Mouse (Mus musculus) embryonic stem cell, embryonic (primary cell): ENCODE results near the gene Mmp15.
"Not testable (repeated sequence)": the region's sequence is repeated elsewhere in the genome, so short reads cannot be mapped to it uniquely, and the experiment has no call there.

Experiments
- CTCF ChIA-PET, 4 experiments: fragments of 300-600 bp in 2 of 4; fragments of 350-600 bp in 2 of 4; sonication (Branson Sonifier 250); formaldehyde crosslinking; loops; one replicate each; lab custom pipeline; 2022; ENCODE audit warnings: inconsistent platforms in 2 of 4; lab: Charles Lee
- POLR2A ChIA-PET, 4 experiments: fragments of 300-600 bp in 2 of 4; fragments of 350-600 bp in 2 of 4; sonication (Branson Sonifier 250); formaldehyde crosslinking; loops; one replicate each; lab custom pipeline; 2022; ENCODE audit warnings: antibody characterized with exemption in 4 of 4, inconsistent platforms in 1 of 4; lab: Charles Lee

Mmp15 gene

GRCm38 (mm10) chr8:95354606-95355005, 2.5 kb downstream of the Mmp15 start:
- POLR2A ChIA-PET = interaction anchor here in 3 of 4 experiments (0.7 to 4.1 kb wide), 6 partner anchors 12 to 134 kb away, joined by 3 to 46 read pairs (median 13); partner anchors contain the start of genes Usb1 (in 1 of the 3) and Zfp319 (in 1 of the 3)
- CTCF ChIA-PET = interaction anchor here in 1 of 4 experiments (0.6 to 1.2 kb wide), 2 partner anchors 76 to 152 kb away, joined by 3 to 4 read pairs; no protein-coding TSS in a partner anchor

GRCm38 (mm10) chr8:95358550-95359411, 6.7 kb downstream of the Mmp15 start:
- POLR2A ChIA-PET = interaction anchor here in 3 of 4 experiments (0.6 to 1.4 kb wide), 6 partner anchors 9 to 87 kb away, joined by 3 to 4 read pairs (median 3); no protein-coding TSS in a partner anchor
- CTCF ChIA-PET = interaction anchor here in 1 of 4 experiments (0.6 to 0.8 kb wide), 2 partner anchors 69 to 155 kb away, joined by 3 to 5 read pairs; no protein-coding TSS in a partner anchor

GRCm38 (mm10) chr8:95360181-95361015, 8.3 kb downstream of the Mmp15 start:
- ChIA-PET POLR2A (interaction anchor here in 3 of 4 experiments (0.7 to 1.7 kb wide), 5 partner anchors 7 to 257 kb away, joined by 4 to 5 read pairs (median 4); partner anchors contain the start of gene Mmp15 (in 1 of the 3)), CTCF (interaction anchor here in 3 of 4 experiments (0.5 to 0.9 kb wide), 5 partner anchors 27 to 425 kb away, joined by 3 to 6 read pairs (median 3); no protein-coding TSS in a partner anchor)

- CTCF ChIA-PET = interaction anchor here (0.5 to 1.3 kb wide), 9 partner anchors 8 to 267 kb away, joined by 3 to 7 read pairs (median 4); no protein-coding TSS in a partner anchor
- POLR2A ChIA-PET = interaction anchor here in 3 of 4 experiments (0.6 to 1.7 kb wide), 4 partner anchors 8 to 341 kb away, joined by 3 to 4 read pairs (median 4); partner anchors contain the start of gene Mmp15 (in 2 of the 3)
Observed at GRCm38 (mm10) chr8:95361016-95361341, 8.9 kb downstream of the Mmp15 start.

- ChIA-PET CTCF (interaction anchor here in 1 of 4 experiments (1.3 kb wide), 1 partner anchor 9 kb away, joined by 4 read pairs; no protein-coding TSS in a partner anchor), POLR2A (interaction anchor here in 2 of 4 experiments (1.2 to 1.3 kb wide), 2 partner anchors 9 to 10 kb away, joined by 4 read pairs; partner anchors contain the start of gene Mmp15 (in 1 of the 2))
Observed at GRCm38 (mm10) chr8:95362272-95362671, 10.2 kb downstream of the Mmp15 start.

GRCm38 (mm10) chr8:95363849-95364248, 11.8 kb downstream of the Mmp15 start:
- ChIA-PET POLR2A (interaction anchor here in 1 of 4 experiments (1.5 kb wide), 1 partner anchor 12 kb away, joined by 4 read pairs; the partner anchor contains the start of gene Mmp15), CTCF (no interaction called here)

- CTCF ChIA-PET = interaction anchor here in 2 of 4 experiments (0.5 to 1.4 kb wide), 8 partner anchors 17 to 835 kb away, joined by 3 to 13 read pairs (median 4); partner anchors contain the start of gene Mmp15 (in 2 of the 2)
- POLR2A ChIA-PET = interaction anchor here in 3 of 4 experiments (0.5 to 3.2 kb wide), 16 partner anchors 7 to 434 kb away, joined by 3 to 26 read pairs (median 4); partner anchors contain the start of genes Mmp15 (in 2 of the 3), Usb1 (in 2 of the 3) and Zfp319 (in 1 of the 3)
Observed at GRCm38 (mm10) chr8:95369581-95370326, 17.7 kb downstream of the Mmp15 start.

- ChIA-PET POLR2A (interaction anchor here in 2 of 4 experiments (0.5 to 1.1 kb wide), 5 partner anchors 9 to 501 kb away, joined by 3 to 5 read pairs (median 3); partner anchors contain the start of gene Mmp15 (in 1 of the 2)), CTCF (interaction anchor here in 3 of 4 experiments (0.6 to 1.6 kb wide), 6 partner anchors 42 to 365 kb away, joined by 3 to 8 read pairs (median 3); no protein-coding TSS in a partner anchor)
Observed at GRCm38 (mm10) chr8:95373389-95374002, 21.4 kb downstream of the Mmp15 start.

- CTCF ChIA-PET = interaction anchor here in 2 of 4 experiments (0.7 to 1.6 kb wide), 4 partner anchors 43 to 62 kb away, joined by 3 to 4 read pairs (median 3); no protein-coding TSS in a partner anchor
- POLR2A ChIA-PET = interaction anchor here in 2 of 4 experiments (1.4 to 1.6 kb wide), 2 partner anchors 10 to 42 kb away, joined by 3 read pairs; partner anchors contain the start of genes Usb1 (in 1 of the 2) and Zfp319 (in 1 of the 2)
Observed at GRCm38 (mm10) chr8:95374429-95374828, 22.4 kb downstream of the Mmp15 start.

GRCm38 (mm10) chr8:95375374-95375930, 23.4 kb downstream of the Mmp15 start:
- ChIA-PET POLR2A (interaction anchor here in 3 of 4 experiments (0.6 to 1.6 kb wide), 4 partner anchors 9 to 323 kb away, joined by 3 to 6 read pairs (median 3); partner anchors contain the start of genes Usb1 (in 1 of the 3) and Zfp319 (in 1 of the 3)), CTCF (interaction anchor here in 1 of 4 experiments (1.3 kb wide), 1 partner anchor 52 kb away, joined by 3 read pairs; no protein-coding TSS in a partner anchor)

- ChIA-PET CTCF (interaction anchor here in 2 of 4 experiments (0.6 to 0.7 kb wide), 2 partner anchors 45 to 46 kb away, joined by 4 read pairs; partner anchors contain the start of genes Usb1 (in 1 of the 2) and Zfp319 (in 1 of the 2)), POLR2A (interaction anchor here in 1 of 4 experiments (1.1 to 1.2 kb wide), 3 partner anchors 8 to 333 kb away, joined by 3 to 5 read pairs (median 3); no protein-coding TSS in a partner anchor)
Observed at GRCm38 (mm10) chr8:95376309-95376999, 24.4 kb downstream of the Mmp15 start.

- ChIA-PET POLR2A (interaction anchor here in 2 of 4 experiments (1.1 to 1.2 kb wide), 3 partner anchors 8 to 332 kb away, joined by 3 to 5 read pairs (median 3); no protein-coding TSS in a partner anchor), CTCF (interaction anchor here in 1 of 4 experiments (0.7 to 1.3 kb wide), 2 partner anchors 45 to 50 kb away, joined by 3 to 4 read pairs; partner anchors contain the start of genes Usb1 and Zfp319)
Observed at GRCm38 (mm10) chr8:95377101-95377500, 25.0 kb downstream of the Mmp15 start.

- ChIA-PET CTCF (interaction anchor here in 2 of 4 experiments (0.6 to 1.3 kb wide), 2 partner anchors 25 to 49 kb away, joined by 3 read pairs; no protein-coding TSS in a partner anchor), POLR2A (interaction anchor here in 3 of 4 experiments (0.6 to 1.2 kb wide), 4 partner anchors 8 to 331 kb away, joined by 3 to 7 read pairs (median 4); no protein-coding TSS in a partner anchor)
Observed at GRCm38 (mm10) chr8:95377863-95378291, 25.8 kb downstream of the Mmp15 start.

- CTCF ChIA-PET = not testable (repeated sequence)
Observed at GRCm38 (mm10) chr8:95378928-95379327, 26.9 kb downstream of the Mmp15 start.

More at GRCm38 (mm10) chr8:95378928-95379327, 26.9 kb downstream of the Mmp15 start:
- POLR2A ChIA-PET = interaction anchor here in 1 of 4 experiments (0.8 kb wide), 1 partner anchor 9 kb away, joined by 3 read pairs; no protein-coding TSS in a partner anchor
